Mouse (Mus musculus) left cerebral cortex, adult 9 months (tissue): ENCODE results near the gene Cfap77.
"Not testable (repeated sequence)": the region's sequence is repeated elsewhere in the genome, so short reads cannot be mapped to it uniquely, and the experiment has no call there.

ENCODE experiments used
- DNase-seq, 2 experiments: peaks; one replicate each; pipeline ENCODE4 v3.0.0; 2022; ENCODE audit warnings: low spot score in 2 of 2

Cfap77 gene

GRCm38 (mm10) chr2:29054991-29055390 lies at the start of gene Cfap77:
Gene Cfap77, minus strand, starts transcription at chr2:29055066.
- peak in 1 of 2 experiments; percentile 49 for DNase-seq

GRCm38 (mm10) chr2:29102416-29103377 lies 47.8 kb upstream of the Cfap77 start:
- DNase-seq = not testable (repeated sequence)

- DNase-seq = no peak
Observed at GRCm38 (mm10) chr2:29100822-29101534, 46.1 kb upstream of the Cfap77 start.

- no peak for DNase-seq
Observed at GRCm38 (mm10) chr2:29099646-29100045, 44.8 kb upstream of the Cfap77 start.

GRCm38 (mm10) chr2:29098786-29099185 lies 43.9 kb upstream of the Cfap77 start:
- DNase-seq = no peak

GRCm38 (mm10) chr2:29097955-29098354 lies 43.1 kb upstream of the Cfap77 start:
- DNase-seq = not testable (repeated sequence)

GRCm38 (mm10) chr2:29097465-29097864 lies 42.6 kb upstream of the Cfap77 start:
- no peak for DNase-seq

GRCm38 (mm10) chr2:29096751-29097150 lies 41.9 kb upstream of the Cfap77 start:
- no peak for DNase-seq

GRCm38 (mm10) chr2:29095674-29096073 lies 40.8 kb upstream of the Cfap77 start:
- no peak for DNase-seq

- not testable (repeated sequence) for DNase-seq
Observed at GRCm38 (mm10) chr2:29089276-29089675, 34.4 kb upstream of the Cfap77 start.

- no peak for DNase-seq
Observed at GRCm38 (mm10) chr2:29086026-29086425, 31.2 kb upstream of the Cfap77 start.

- DNase-seq = no peak
Observed at GRCm38 (mm10) chr2:29081965-29082364, 27.1 kb upstream of the Cfap77 start.

GRCm38 (mm10) chr2:29076226-29076625 lies 21.4 kb upstream of the Cfap77 start:
- DNase-seq = no peak

GRCm38 (mm10) chr2:29075331-29076070 lies 20.6 kb upstream of the Cfap77 start:
- DNase-seq = no peak

GRCm38 (mm10) chr2:29074676-29075075 lies 19.8 kb upstream of the Cfap77 start:
- no peak for DNase-seq

GRCm38 (mm10) chr2:29066410-29066809 lies 11.5 kb upstream of the Cfap77 start:
- no peak for DNase-seq

- DNase-seq = no peak
Observed at GRCm38 (mm10) chr2:29065796-29066195, 10.9 kb upstream of the Cfap77 start.

- DNase-seq = peak; percentile 84 to 94
Observed at GRCm38 (mm10) chr2:29060135-29060597, 5.3 kb upstream of the Cfap77 start, which contains the start of gene Ttf1. Gene Ttf1, plus strand, starts transcription at chr2:29060262.

- DNase-seq = no peak
Observed at GRCm38 (mm10) chr2:29054545-29054935, 326 bp downstream of the Cfap77 start.

GRCm38 (mm10) chr2:29053802-29054544 lies 893 bp downstream of the Cfap77 start:
- peak in 1 of 2 experiments; percentile 68 for DNase-seq

GRCm38 (mm10) chr2:29052943-29053454 lies 1.9 kb downstream of the Cfap77 start:
- DNase-seq = peak in 1 of 2 experiments; percentile 65
